Mouse (Mus musculus) ES-E14 (cell line): ENCODE measurements around the gene Sept7. TPM values are rescaled to one million over a fixed set of nuclear protein-coding genes. Genes with fewer than 3 reads are reported as not detected.

ENCODE experiments used
- DNase-seq: peaks from one replicate; pipeline ENCODE4 v3.0.0-alpha.2; 2013; ENCODE audit warnings: low read depth, low spot score
- H3K27ac ChIP-seq: 2 replicates; pipeline ENCODE4 v1.5.1; 2012; ENCODE audit warnings: low read depth, mild to moderate bottlenecking, low read length, moderate library complexity, mixed read lengths; ENCODE audit not compliant: poor library complexity, insufficient read depth, severe bottlenecking
- H3K36me3 ChIP-seq: 2 replicates; pipeline ENCODE4 v1.6.1; 2012; ENCODE audit warnings: mild to moderate bottlenecking, low read length, moderate library complexity, mixed read lengths; ENCODE audit not compliant: control insufficient read depth, poor library complexity, insufficient read depth, severe bottlenecking
- H3K4me1 ChIP-seq, 2 experiments: fragments of 150-350 bp in 1 of 2; sonication (generic) in 1 of 2; 2 replicates each; pipeline ENCODE4 v1.6.1; 2012; ENCODE audit warnings: low read length in 2 of 2, mild to moderate bottlenecking in 1 of 2, mixed read lengths in 1 of 2; ENCODE audit not compliant: control insufficient read depth in 2 of 2, insufficient read depth in 2 of 2, poor library complexity in 1 of 2
- H3K4me3 ChIP-seq, 2 experiments: fragments of 150-350 bp in 1 of 2; sonication (generic) in 1 of 2; 2 replicates each; pipeline ENCODE4 v1.5.1; 2012; ENCODE audit warnings: low read length in 2 of 2, low read depth in 1 of 2, mild to moderate bottlenecking in 1 of 2, mixed read lengths in 1 of 2; ENCODE audit not compliant: insufficient read depth in 1 of 2, poor library complexity in 1 of 2, severe bottlenecking in 1 of 2
- H3K9ac ChIP-seq: 2 replicates; pipeline ENCODE4 v1.6.1; 2012; ENCODE audit warnings: low read depth, mild to moderate bottlenecking, low read length, mixed read lengths; ENCODE audit not compliant: poor library complexity, insufficient read depth, severe bottlenecking
- H3K9me3 ChIP-seq: fragments of 150-350 bp; sonication (generic); 2 replicates; pipeline ENCODE4 v1.6.1; 2012; ENCODE audit warnings: low read depth, mild to moderate bottlenecking, low read length; ENCODE audit not compliant: control insufficient read depth, insufficient read depth
- CHD2 ChIP-seq: IDR thresholded peaks from 2 replicates; pipeline ENCODE4 v1.6.1; 2014; ENCODE audit warnings: mild to moderate bottlenecking, low read depth, low read length, inconsistent platforms
- HCFC1 ChIP-seq: IDR thresholded peaks from 2 replicates; pipeline ENCODE4 v1.6.1; 2012; ENCODE audit warnings: low read length, inconsistent platforms, borderline replicate concordance; ENCODE audit not compliant: insufficient read depth
- MAFK ChIP-seq: IDR thresholded peaks from 2 replicates; pipeline ENCODE4 v1.6.1; 2014; ENCODE audit warnings: mild to moderate bottlenecking, low read depth, low read length, inconsistent platforms; ENCODE audit not compliant: insufficient read depth
- ZC3H11A ChIP-seq: IDR thresholded peaks from 2 replicates; pipeline ENCODE4 v1.6.1; 2012; ENCODE audit warnings: low read depth, mild to moderate bottlenecking, inconsistent platforms, low read length, borderline replicate concordance
- ZNF384 ChIP-seq: IDR thresholded peaks from 2 replicates; pipeline ENCODE4 v1.6.1; 2012; ENCODE audit warnings: low read depth, low read length, inconsistent platforms
- in situ Hi-C, 2 experiments: fragments of 600-800 bp; cut with MboI; formaldehyde crosslinking; loops; one replicate each; pipeline ENCODE4 v1.15.1; 2025; ENCODE audit warnings: low sequenced_read_pairs in 2 of 2, inconsistent platforms in 1 of 2; ENCODE audit not compliant: unreplicated experiment in 2 of 2
- total RNA-seq: library from RNA; depleted of rRNA; stranded (reverse); fragments of 300-350 nt; gene quantifications from 2 replicates; pipeline ENCODE4 v1.2.3, GENCODE M21; 2012; rRNA removed

Sept7 gene
- total RNA-seq: 58.6 and 110 TPM in 2 replicates

DNA sequence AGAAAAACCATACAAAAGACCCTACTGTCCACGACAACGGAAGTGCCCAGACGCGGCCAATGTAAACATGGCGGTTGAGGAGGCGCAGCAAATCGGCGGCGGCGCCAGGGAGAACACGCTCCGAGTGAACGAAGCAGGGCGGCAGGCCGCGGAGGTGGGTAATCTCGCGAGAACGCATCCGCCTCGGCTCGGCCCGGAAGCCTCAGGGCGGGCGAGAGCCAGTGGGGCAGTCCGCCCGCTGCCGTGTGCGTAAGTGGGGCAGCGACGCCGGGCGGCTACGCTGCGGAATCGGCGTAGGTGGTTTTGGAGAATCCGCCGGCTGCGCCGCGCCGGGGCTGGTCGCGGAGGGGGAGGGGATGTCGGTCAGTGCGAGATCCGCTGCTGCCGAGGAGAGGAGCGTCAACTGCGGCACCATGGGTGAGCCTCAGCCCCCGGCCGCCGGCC lies at the start of gene Sept7:
Sept7 (plus strand) TSS at position 157 of the 444 bp plus-strand sequence.
- H3K9ac ChIP-seq: peak within 1 kb of the TSS; percentile 99
- peak; percentile 85 for DNase-seq
- H3K4me3 ChIP-seq: peak within 1 kb of the TSS; percentile 86 to 96
- H3K4me1 ChIP-seq: no peaks in the 10 kb centered on the region; a peak in 1 of 4 replicates
- TF ChIP-seq HCFC1 (peak; percentile 55; the same call in 1 of the 2 replicates), ZC3H11A (no peak), CHD2 (peak; percentile 98), MAFK (no peak), ZNF384 (no peak)
- no peaks in the 10 kb centered on the region for H3K9me3 ChIP-seq
- in situ Hi-C loops: no loop called here
- H3K36me3 ChIP-seq: no peaks in the 10 kb centered on the region
- H3K27ac ChIP-seq: peak within 1 kb of the TSS; percentile 77

DNA sequence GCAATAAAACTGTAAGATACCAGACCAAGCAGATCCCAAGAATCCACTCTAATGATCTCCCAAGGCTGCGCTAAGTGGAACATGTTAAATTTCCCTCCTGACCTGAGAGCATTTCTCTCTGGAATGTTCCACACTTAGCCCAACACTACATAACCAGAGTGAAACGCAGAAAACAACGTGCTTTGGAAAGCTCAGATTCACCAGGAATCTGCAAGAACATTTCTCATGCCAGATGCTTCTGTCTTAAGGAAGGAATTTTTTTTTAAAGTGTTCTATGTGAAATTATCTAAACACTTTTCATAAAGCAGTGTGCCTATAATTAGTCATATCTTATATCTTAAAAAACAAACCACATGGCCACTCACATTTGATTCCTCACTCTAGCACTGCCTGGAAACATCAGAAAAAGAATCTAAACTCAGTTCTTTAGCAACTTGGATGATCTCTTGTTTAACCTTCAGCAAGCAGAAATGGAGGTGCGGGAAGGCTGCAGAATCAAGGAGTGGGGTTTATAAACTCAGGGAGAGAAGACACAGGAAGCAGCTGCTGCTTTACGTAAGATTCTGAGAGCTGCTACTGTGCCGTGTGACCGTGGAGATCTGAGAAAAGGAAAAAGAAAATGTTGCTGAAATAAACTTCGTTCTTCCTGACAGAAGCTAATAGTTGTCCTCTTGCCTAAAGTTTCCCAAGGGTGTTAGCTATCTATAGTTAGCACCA lies 44.0 kb upstream of the Sept7 start:
- Histone ChIP-seq H3K4me1 (no peaks in the 10 kb centered on the region), H3K27ac (no peak overlapping the region), H3K36me3 (no peaks in the 10 kb centered on the region), H3K9ac (no peak overlapping the region), H3K4me3 (no peak overlapping the region), H3K9me3 (no peaks in the 10 kb centered on the region)
- TF ChIP-seq CHD2 (no peak), ZC3H11A (no peak), HCFC1 (no peak), ZNF384 (no peak), MAFK (no peak)
- DNase-seq: no peak
- in situ Hi-C loops: no loop called here

DNA sequence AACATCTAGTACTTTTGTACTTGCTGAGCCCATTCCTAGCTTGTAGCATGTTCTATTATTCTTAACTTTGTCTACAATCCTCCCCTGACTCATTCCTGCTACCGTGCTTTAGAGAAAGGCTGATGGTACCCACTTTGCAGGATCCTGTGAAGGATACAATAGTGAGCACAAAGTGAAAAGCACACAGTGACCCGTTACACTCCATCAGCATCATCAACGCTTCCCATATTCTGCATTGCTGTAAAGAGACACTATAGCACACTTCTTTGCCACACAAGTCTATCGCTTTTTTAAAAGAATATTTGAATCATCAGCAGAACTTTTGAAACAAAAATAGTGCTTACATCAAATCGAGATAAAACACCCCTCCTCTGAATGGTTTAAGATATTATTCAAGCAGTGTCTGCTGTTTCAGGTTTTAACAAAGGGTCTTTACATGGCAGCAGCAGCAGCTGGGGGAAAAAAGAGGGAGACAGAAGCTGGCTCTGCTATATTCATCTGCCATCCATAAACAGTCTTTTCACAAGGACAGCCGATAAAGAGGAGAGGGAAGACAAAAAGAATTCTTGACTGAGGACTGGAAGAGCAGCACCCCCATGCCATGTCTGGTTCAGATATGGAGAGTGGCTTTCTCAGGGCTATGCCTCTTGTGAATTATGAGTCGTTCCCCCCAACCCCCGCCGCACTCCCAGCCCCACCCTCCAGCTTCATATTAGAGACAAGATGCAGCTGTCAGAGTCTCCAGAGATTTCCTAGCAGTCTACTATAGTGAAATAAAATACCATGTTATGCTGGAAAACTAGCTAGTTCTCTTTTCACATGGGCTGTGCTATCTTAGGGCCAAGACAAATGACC lies 39.7 kb upstream of the Sept7 start:
- Histone ChIP-seq H3K4me3 (no peak overlapping the region), H3K9ac (no peak overlapping the region), H3K9me3 (no peaks in the 10 kb centered on the region), H3K36me3 (no peaks in the 10 kb centered on the region), H3K27ac (no peak overlapping the region), H3K4me1 (no peaks in the 10 kb centered on the region)
- no peak for TF ChIP-seq CHD2
- DNase-seq: no peak
- in situ Hi-C loops: no loop called here

DNA sequence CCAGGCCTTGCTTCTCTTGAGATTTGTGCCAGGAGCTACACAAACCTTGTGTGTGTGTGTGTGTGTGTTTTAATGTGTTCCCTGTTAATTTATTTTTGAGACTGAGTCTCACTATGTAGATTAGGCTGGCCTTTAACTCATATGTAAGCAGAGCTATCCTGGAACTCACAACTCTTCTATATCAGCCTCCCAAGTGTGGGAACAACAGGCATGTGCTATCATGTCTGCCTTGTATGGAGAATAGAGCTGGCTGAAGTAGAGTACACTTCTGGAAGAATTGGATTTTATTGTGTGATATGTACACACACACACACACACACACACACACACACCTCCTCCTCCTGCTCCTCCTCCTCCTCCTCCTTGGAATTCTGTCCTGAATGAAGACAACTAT lies 39.1 kb upstream of the Sept7 start:
- in situ Hi-C loops: no loop called here
- H3K9ac ChIP-seq: no peak overlapping the region
- TF ChIP-seq CHD2 (no peak), ZC3H11A (no peak), HCFC1 (no peak), MAFK (no peak), ZNF384 (no peak)
- H3K4me3 ChIP-seq: no peak overlapping the region
- no peaks in the 10 kb centered on the region for H3K36me3 ChIP-seq
- no peak overlapping the region for H3K27ac ChIP-seq
- no peak for DNase-seq
- H3K9me3 ChIP-seq: no peaks in the 10 kb centered on the region
- H3K4me1 ChIP-seq: no peaks in the 10 kb centered on the region
